Mouse (Mus musculus) heart, adult 8-10 months (tissue): ENCODE data around the gene Il12rb2. TPM values are rescaled to one million over a fixed set of nuclear protein-coding genes. Genes with fewer than 3 reads are reported as not detected.

ENCODE experiments used
- DNase-seq: peaks from one replicate; pipeline ENCODE4 v3.0.0; 2022; ENCODE audit warnings: low spot score
- total RNA-seq, 4 experiments: library from RNA; stranded (reverse); gene quantifications; 2 replicates each; pipeline ENCODE4 v1.2.4; 2022

Il12rb2 gene
- total RNA-seq, 4 experiments from 2014 or later = not detected

DNA sequence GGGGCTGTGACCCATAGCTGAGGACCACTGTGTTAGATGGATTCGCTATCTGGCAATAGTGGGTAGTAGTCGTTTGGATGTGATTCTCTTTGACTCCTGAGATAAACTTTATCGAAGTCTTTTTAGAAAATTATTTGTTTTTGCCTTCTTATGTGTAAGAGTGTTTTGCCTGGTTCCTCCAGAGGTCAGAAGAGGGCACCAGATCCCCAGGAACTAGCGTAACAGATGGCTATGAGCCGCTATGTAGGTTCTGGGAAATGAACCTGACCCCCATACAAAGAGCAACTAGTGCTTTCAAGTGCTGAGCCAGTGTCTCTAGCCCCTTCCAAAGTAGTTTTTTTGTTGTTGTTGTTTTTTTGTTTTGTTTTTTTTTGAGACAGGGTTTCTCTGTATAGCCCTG is 79.9 kb downstream of the Il12rb2 start:
- no peak for DNase-seq

DNA sequence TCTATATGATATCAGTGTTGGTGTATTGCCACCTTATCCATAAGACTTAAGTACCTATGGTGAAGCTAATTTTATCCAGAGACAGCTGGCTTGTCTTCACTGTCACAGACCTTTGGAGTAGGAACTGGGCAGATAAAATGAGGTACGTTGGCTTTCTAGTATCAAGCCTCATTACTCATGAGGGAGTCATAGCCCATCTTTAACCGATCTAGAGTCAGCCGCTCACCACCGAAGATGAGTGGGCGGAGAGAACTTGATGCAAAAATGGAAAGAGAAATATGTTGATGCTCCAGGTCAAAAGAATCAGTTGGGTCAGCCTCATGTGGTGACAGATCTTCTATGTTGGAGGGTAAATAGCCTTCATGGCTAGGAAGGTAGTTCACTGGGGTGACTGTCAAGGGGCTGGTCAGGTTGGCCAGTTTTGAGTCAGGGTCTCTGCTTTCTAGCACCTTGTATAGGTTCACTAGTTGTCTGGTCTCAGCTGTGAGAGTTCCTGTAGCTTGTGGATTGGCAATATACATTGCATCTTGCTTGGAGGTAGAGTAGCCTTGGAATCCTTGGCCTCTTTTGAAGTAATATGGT is 83.9 kb downstream of the Il12rb2 start:
- no peak for DNase-seq

DNA sequence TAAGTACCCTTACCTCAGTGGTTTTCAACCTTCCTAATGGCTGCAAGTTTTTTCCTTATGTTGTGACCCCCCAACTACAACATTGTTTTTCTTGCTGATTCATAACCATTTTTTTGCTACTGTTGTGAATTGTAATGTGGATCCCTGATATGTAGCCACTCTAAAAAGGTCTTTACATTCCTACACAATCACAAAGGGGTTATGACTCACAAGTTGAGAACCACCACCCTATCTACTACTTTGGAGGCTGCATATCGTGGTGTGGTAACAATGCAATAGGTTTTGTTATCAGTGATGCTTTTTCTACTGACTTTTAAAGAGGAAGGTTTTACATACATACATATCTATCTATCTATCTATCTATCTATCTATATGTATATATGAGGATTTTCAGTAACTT is 93.1 kb downstream of the Il12rb2 start:
- DNase-seq = no peak

DNA sequence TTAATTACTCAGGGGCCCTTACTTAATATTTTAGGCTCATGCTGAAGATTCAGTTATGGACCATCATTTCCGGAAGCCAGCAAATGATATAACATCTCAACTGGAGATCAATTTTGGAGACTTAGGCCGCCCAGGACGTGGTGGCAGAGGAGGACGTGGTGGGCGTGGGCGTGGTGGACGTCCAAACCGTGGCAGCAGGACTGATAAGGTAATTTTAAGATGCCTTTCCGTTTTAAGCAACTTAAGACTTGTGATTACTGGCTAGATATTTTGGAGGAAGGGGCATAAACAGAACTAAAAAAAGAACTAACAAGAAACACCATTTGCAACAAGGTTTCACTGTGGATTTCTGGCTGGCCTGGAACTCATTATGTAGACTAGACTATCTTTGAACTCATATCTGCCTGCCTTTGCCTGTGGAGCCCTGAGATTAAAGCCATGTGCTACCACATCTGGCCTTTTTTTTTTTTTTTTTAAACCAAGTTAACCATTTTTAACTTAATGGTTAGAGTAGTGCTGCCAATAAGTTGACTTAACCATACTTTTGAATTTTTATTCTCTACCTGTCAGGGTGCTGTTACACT is 94.3 kb downstream of the Il12rb2 start:
- DNase-seq = no peak

DNA sequence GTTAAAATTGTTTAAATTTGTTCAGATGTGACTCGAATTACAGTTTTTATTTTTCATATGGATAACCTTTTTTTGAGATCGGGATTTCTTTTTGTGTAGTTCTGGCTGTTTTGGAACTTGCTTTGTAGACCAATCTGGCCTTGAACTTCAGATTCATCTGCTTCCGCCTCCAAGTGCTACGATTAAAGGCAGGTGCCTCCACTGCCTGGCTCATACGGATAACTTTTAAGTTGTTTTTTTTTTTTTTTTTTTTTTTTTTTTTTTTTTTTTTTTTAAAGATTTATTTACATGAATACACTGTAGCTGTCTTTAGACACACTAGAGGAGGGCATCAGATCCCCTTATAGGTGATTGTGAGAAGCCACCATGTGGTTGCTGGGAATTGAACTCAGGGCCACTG is 98.0 kb downstream of the Il12rb2 start:
- DNase-seq = no peak

DNA sequence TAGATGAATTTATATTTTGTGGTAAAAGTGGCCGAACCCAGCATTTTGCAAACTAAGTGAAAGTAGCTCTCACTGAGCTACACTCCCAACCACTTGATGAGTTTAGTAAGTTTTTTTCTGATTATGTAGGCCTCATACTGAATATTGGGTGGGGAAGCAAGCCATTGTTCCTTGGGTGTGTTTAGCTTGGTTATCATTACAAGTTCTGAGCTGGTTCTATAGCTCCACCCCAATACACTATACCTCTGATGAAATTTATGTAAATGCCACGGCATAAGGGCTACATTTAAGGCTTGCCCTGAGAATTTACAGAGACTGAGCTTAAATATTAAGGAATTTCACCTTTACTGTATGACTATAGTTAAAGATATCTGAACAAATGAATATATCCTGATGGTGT is 106.5 kb downstream of the Il12rb2 start:
- DNase-seq = no peak

DNA sequence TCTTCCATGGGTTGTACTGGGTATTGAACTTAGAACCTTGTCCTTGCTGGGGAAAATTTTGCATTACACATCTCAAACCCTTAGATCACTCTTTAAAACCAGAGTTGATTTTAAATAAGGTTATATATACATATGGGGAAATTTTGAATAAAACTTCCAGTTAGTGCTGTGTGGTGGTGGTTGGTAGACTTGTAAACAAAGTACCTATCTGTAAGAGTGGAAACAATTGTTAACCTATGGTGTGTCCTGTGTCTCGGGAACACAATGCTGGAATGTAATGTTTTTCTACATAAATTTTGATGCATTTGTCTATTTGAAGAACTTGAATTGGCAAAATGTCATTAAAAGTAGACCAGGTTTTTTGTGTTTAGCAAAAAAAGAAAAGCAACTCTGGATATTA is 107.0 kb downstream of the Il12rb2 start:
- DNase-seq = no peak

DNA sequence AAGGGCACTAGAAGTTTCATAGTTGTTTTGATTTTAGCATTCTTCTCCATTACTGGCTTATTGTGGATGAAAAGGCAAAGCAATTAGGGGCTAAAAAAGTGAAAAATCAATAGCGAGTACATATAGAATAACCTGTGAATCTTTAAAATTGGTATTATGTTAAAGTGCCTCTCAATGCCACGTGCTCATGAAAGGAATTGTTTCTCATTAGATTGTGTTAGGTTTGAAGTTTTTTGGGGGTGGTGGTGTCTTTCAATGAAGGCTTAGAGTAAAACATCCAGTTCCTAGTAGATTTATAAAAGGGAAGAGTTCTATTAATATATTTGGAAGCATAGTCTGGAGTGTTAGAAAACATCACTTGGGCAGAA is 107.8 kb downstream of the Il12rb2 start:
- DNase-seq = no peak

DNA sequence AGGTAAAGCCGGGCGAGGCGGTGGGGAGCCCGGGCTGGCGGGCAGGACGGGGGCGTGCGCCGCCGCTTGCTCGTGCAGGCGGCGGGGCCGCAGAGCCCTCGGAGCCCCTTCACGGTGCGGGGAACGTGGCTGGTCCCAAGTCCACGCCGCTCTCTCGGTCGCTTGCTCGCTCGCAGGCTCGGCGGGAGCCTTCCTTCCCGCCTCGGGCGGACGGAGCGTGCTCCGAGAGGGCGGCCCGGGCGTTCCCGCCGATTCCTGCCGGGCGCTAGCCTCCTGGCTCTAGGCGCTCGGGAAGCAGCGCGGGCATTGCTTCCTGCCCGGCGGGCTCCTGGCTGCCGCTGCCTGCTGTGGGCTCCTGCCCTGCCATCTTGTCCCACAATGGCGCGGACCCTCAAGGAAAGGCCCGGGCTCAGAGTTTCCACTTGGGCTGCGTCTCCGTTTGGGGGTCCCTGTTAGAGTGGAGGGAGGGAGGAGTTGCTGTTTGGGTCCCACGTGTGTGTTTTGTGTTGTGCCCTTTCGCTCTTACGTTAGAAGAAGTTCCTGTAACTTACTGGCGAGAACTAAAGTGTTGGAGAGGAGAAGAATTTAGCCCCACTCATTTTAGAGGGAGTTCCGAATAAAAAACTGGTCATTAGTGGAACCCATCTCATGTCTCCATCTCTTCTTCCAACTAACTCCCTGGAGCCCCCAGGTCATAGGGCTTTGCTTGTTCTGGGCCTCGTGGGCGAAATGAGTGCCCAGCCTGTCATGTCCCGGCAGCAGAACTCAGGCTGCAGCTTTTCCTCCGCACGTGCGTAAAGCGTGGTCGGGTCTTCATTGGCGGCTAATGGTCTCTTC is 108.4 kb downstream of the Il12rb2 start:
- DNase-seq = peak; percentile 27

DNA sequence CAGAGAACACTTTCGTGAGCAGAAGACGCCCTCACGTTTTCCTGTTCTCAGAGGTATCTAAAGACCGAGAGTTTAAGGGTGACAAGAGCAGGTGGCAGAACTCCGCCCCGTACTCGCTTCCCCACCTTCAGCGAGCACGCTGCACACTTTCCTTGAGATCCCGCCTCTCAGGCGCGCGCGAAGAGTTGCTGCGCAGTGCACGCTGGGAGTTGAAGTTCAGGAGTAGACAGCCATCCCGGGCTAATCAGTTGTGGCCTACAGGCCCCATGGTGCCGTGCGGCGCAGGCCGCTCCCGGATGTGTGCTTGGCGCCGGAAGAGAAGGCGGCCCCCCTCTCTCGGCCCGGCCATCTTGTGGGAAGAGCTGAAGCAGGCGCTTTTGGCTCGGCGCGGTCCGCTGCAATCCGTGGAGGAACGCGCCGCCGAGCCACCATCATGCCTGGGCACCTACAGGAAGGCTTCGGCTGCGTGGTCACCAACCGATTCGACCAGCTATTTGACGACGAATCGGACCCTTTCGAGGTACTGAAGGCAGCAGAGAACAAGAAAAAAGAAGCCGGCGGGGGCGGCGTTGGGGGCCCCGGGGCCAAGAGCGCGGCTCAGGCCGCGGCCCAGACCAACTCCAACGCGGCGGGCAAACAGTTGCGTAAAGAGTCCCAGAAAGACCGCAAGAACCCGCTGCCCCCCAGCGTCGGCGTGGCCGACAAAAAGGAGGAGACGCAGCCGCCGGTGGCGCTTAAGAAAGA is 109.2 kb downstream of the Il12rb2 start:
- peak; percentile 97 for DNase-seq

DNA sequence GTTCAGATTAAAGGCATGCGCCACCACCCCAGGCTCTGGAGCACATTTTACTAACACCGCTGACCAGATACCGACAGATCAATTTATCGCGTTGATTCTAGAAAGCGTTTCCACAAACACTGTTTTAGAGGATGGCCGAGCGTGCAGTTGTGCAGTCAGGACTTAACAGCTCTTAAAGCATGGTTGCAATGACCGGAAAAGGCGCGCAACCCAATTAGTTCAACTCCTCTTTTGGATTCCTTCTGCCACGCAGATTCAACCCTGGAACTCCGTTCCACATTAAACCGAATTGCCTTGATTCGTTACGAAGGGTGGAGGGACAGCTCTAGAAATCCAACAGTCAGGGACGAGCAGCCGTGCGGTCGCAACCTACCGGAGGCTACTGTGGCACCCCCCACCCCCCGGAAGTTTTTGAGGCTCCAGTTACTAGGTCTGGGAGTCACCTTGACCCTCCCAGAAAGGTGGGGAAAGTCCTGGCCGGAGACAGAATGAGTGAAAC is 109.8 kb downstream of the Il12rb2 start:
- DNase-seq = peak; percentile 32

DNA sequence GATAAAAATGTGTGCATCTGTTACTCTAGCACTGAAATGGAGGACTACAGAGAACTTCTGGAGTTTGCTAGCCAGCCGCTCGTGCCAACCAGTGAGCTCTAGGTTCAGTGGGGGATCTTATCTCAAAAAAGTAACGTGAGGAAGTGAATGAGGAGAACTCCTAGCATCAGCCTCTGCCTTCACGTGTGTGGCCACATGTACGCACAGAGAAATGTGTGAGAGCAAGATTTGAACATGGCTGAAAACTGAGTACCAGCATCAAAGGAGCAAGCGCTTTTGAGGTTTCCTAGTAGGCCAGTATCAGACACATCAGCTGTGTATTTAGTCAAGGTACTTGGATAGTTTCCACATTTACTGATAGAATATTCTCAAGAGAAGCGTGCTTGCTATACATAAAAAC is 111.1 kb downstream of the Il12rb2 start:
- no peak for DNase-seq

DNA sequence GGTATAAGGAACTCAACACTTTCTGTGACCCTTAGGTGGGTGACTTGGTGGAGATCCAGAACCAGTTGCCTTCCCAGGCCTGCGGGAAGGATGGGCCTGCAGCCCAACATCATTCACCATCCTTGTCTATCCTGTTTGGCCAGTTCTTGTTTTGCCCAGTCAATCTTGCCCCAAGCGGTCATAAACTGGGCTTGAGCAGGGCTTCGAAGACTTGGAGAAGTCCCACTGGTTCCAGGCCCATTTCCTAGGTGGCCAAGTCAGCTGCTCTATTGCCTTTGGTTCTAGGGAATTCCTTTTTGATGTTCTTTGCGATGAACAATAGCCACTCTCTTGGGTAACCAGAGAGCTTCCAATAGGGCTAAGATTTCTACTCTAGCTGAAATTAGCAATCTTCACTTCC is 124.9 kb downstream of the Il12rb2 start:
- DNase-seq = no peak

DNA sequence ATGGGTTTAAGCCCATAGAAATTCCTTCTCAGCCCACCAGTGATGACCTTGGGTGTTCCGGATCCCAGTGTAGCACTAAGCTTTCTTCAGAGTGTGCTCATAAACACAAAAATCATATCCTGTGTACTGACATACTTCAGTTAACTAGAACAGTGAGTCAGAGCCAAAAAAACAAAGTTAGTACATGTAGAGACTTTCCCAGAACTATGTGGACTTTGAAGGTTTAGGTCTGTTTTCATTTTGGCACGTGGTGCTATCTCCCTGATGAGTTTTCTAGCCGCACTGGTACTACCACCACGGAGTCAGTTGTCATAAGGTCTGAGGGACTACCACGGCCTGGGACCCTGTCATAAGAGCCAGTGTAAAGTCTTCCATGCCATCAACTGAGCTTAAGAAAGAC is 131.5 kb downstream of the Il12rb2 start:
- DNase-seq = no peak

DNA sequence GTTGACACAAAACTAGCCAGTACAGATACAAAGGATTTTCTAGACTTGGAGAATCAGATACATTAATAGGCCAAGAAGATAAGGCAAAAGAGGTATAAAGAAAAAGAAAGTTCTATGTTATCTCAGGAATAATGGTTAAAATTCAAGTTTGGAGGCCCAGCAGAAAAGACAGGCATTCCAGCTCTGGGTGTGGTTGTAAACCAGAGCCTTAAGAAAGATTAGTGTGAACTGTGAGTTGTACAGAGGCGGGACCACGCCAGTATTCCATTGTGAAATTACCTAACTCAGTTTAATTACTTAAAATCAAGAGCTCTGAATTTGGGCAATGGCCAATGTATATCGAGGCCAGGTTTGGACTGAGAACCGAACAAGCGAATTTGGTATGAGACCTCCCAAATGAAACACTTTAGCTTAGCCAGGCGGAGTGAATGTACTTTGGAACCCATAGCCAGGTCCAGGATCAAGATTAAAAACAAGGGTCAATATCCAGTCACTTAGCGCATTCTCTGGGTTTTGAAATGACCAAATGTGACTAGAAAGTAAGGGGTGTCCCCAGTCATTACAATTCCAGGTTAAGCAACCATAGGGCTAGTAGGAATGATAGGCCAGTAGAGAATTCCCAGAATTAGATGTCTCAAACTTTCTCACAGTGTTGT is 132.1 kb downstream of the Il12rb2 start:
- no peak for DNase-seq

Other genes starting within 250 kb of the Il12rb2 start
- gene Serbp1, start 138.0 kb downstream of the Il12rb2 start, total RNA-seq = 100 to 1,000 TPM; 155 to 268 (median 219) TPM
- gene Il23r, start 115.7 kb upstream of the Il12rb2 start, total RNA-seq = not detected
- under 1 TPM in 1 of 4 experiments, not detected in 3; 0.19 TPM for gene Tacstd2, start 159.6 kb upstream of the Il12rb2 start, total RNA-seq